Mouse (Mus musculus) CD8-positive naive resting alpha-beta T cell, adult 2 months (primary cell): ENCODE measurements around the gene Ppm1k.
"Not testable (repeated sequence)": the region's sequence is repeated elsewhere in the genome, so short reads cannot be mapped to it uniquely, and the experiment has no call there.

Experiments
- DNase-seq, 2 experiments: peaks; one replicate each; pipeline ENCODE4 v3.0.0; 2022; ENCODE audit warnings: low read depth in 2 of 2, low spot score in 2 of 2

The Ppm1k gene

GRCm38 (mm10) chr6:57532022-57532421, 3.2 kb downstream of the Ppm1k start:
- DNase-seq: no peak

GRCm38 (mm10) chr6:57531441-57531840, 3.8 kb downstream of the Ppm1k start:
- DNase-seq: no peak

- no peak for DNase-seq
These were observed 4.3 kb downstream of the Ppm1k start for GRCm38 (mm10) chr6:57531011-57531410.

DNA sequence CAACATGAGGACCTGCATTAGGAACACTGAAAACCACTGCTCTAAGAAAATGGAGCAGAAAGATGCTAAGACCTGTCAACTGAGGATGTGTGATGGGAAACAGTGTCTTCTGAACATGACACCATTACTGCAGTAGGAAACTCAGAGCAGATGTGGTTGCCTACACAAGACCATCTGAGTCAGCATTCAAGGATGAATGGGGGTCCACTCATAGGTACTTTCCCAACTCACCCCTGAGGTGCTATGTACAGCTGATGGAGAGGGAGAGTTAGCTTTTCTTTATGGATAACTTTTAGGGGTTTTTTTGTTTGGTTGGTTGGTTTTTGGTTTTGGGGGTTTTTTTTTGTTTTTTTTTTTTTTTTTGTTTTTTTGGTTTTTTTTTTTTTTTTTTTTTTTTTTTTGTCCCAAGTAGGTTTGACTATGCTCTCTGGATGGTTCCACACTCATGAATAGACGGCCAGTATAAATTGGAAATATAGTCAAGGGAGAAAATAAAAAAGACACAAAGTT, 5.9 kb downstream of the Ppm1k start:
- no peak for DNase-seq

DNA sequence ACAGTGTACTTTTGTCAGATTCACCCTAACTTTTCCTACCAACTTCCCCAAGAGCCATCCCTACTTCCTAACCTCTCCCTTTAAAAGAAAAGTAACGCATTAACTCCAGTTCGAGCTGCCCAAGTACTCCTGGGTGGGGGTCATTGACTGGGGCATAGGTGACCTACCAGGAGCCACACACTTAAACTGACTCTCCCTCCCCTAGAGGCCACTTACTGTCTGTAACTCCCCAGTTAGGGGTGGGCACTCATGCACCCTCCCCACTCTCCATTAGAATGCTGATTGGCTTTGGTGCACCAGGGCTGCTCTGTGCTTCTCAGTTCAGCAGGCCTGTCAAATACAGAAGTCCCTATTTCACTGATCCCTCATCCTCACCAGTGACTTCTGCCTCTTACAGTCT, 8.3 kb downstream of the Ppm1k start:
- no peak for DNase-seq

- DNase-seq: no peak
These were observed 10.5 kb downstream of the Ppm1k start for GRCm38 (mm10) chr6:57524742-57525141.

DNA sequence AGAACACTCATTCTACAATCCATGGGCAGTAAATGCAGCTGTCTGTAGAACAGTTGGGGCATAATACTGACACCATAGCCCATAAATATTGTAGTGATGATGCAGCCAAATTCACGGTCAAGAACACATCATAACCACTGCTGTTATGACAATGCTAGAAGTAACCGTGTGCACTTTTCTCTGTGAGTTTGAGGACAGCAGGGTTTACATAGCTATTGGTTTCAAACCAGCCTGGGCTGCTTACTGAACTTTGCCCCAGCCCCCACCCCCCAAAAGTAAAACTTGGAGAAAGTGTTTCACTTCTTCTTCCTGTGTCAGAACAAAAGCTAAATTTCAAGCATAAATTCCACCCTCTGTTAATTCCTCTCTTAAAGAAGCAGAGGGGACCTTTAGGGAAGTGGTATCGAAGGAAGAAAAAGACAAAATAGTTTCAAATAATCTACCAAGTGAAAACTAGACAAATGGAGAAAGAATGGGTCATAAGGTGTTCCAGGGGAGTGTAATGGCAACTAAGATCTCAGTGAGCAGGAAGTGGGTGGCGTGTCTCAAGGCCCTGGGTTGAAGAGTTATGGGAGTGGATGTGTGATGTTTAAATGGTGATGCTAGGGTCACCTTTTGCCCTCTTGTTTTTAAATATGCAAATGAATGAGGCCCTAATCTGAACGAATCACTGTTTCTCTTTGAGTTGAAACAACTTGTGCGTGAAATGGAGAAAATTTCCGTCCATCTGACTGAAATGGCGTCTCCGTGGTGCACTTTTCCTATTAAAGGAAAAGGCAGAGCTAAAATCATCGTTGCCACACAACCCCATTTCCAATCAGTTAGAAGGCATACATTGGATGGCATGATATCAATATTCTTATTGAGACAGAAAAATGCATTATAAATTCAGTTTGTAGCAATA, 14.3 kb downstream of the Ppm1k start:
- DNase-seq: no peak

DNA sequence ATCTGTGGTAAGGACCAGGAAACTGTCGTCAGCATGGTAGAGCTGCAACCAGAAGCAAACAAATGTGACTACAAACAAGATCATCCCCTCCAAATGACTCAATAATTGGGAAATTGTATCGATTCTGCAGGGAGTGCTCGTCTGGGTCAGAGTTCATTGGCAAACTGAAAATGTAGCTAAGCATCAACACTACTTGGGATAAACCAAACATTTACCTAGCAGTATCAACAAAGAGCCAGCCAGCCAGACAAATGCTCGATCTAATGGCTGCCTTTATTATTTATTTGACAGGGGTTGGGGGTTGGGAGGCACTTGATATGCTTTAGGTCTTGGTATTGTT, 21.3 kb downstream of the Ppm1k start:
- DNase-seq: no peak

- DNase-seq: no peak
These were observed 21.8 kb downstream of the Ppm1k start for GRCm38 (mm10) chr6:57513351-57514034.

DNA sequence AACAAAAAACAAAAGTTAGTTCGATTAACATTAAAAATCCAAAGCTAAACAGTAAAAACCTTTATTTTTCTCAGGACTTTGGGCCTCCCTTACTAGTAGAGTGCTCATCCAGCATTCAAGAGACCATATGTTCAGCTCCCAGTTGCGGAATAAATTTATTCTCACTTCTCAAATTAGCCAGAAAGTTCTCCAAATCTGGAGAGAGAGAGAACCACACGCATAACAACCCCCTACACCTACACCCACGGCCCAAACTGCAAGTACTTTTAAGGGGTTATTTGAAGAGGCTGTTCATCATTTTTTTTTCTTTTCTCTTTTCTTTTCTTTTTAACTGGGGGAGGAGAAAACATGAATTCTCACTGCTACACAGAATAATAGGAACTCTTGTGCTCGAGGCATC, 23.4 kb downstream of the Ppm1k start:
- no peak for DNase-seq

DNA sequence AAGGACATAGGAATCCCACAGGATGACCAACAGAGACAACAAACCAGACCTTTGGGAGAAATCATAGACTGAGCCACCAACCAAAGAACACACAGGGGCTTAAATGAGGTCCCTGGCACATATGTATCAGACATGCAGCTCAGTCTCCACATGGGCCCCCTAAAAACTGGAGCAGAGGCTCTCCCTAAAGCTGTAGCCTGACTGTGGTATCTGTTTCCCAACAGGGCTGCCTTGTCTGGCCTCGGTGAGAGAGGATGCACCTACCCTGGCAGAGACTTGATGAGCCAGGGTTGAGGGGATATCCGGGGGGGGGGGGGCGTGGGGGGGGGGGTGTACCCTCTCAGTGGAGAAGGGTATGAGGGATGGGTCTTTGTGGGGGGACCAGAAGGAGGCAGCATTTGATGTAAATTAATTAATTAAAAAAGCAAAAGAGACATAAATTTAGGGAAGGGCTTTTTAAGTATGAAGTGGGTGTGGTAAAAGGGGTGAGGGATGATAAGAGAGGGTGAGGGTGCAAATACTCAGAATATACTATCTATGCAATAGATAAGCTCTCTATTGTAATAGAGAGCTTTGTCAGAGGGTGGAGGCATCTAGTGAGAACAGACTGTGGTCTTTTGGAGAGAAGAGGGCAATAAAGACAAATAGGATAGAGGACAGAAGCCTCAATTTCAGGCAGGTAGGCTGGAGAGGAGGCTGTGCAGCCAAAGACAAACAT, 31.4 kb downstream of the Ppm1k start:
- DNase-seq: no peak

DNA sequence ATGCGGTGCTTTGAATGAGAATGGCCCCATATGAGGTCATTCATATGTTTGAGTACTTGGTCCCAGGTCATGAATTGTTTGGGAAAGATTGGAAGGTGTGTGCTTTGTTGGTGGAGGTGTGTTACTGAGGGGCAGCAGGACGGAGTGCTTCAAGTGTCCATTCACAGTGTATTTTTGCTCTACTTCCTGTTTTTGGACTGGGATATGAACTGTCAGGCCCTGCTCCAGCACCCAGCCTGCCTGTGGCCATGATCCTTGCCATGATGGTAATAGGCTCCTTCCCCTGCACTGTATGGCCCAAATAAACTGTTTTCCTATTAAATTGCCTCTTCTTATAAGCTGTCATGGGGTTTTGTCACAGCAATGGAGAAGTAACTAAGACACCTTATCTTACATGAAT, 36.1 kb downstream of the Ppm1k start:
- no peak for DNase-seq

GRCm38 (mm10) chr6:57468161-57468560, 67.1 kb downstream of the Ppm1k start:
- DNase-seq: not testable (repeated sequence)
